Mouse (Mus musculus) hindbrain, postnatal 0 days (tissue): ENCODE measurements around the gene Dgkb. TPM values are rescaled to one million over a fixed set of nuclear protein-coding genes. Genes with fewer than 3 reads are reported as not detected.

Source experiments
- ATAC-seq: fragments of 200-750 bp; cut with Nextera tagmentation; 2 replicates; pipeline ENCODE4 v1.8.0; 2017; ENCODE audit warnings: mild to moderate bottlenecking, moderate TSS enrichment, moderate library complexity
- DNase-seq: peaks from one replicate; pipeline ENCODE4 v3.0.0-alpha.2; 2015; ENCODE audit warnings: low spot score
- H3K27ac ChIP-seq: fragments of 300-500 bp; sonication (generic); 2 replicates; pipeline ENCODE4 v1.5.1; 2014; ENCODE audit warnings: mild to moderate bottlenecking
- H3K27me3 ChIP-seq: fragments of 300-500 bp; sonication (generic); 2 replicates; pipeline ENCODE4 v1.6.1; 2014; ENCODE audit warnings: low read length, mixed read lengths; ENCODE audit not compliant: insufficient read depth
- H3K36me3 ChIP-seq: fragments of 300-500 bp; sonication (generic); 2 replicates; pipeline ENCODE4 v1.6.1; 2014; ENCODE audit warnings: low read length, mixed read lengths; ENCODE audit not compliant: insufficient read depth
- H3K4me1 ChIP-seq: fragments of 300-500 bp; sonication (generic); 2 replicates; pipeline ENCODE4 v1.6.1; 2014; ENCODE audit warnings: antibody characterized with exemption, low read length, mixed read lengths; ENCODE audit not compliant: insufficient read depth
- H3K4me2 ChIP-seq: fragments of 300-500 bp; sonication (generic); 2 replicates; pipeline ENCODE4 v1.6.1; 2014; ENCODE audit warnings: low read depth, mild to moderate bottlenecking, low read length, moderate library complexity, mixed read lengths
- H3K4me3 ChIP-seq: fragments of 300-500 bp; sonication (generic); 2 replicates; pipeline ENCODE4 v1.5.1; 2014; ENCODE audit warnings: low read length
- H3K9ac ChIP-seq: fragments of 300-500 bp; sonication (generic); replicated peaks from 2 replicates; pipeline ENCODE4 v1.6.1; 2014; ENCODE audit warnings: mild to moderate bottlenecking, low read length, moderate library complexity, mixed read lengths
- H3K9me3 ChIP-seq: fragments of 300-500 bp; sonication (generic); 2 replicates; pipeline ENCODE4 v1.6.1; 2016; ENCODE audit warnings: low read length, mixed read lengths
- CTCF ChIP-seq: IDR thresholded peaks from 2 replicates; pipeline ENCODE4 v1.5.1; 2016; ENCODE audit warnings: antibody characterized with exemption, control low read depth, low read depth
- WGBS: fragments of 180-500 bp; shearing (Covaris S2); extraction: QIAGEN DNeasy Blood & Tissue Kit; methylation state at CpG from one replicate; pipeline ENCODE4 v1.1.7; 2014; 5-methylcytosine and 5-hydroxymethylcytosine counted together
- polyA plus RNA-seq: library from polyadenylated mRNA; unstranded; fragments of >200 nt; fragmentation: Nextera tagmentation; extraction: Ambion mirVana; gene quantifications from 2 replicates; pipeline ENCODE4 v1.2.1, GENCODE M21; 2015
- total RNA-seq: library from RNA; depleted of rRNA; stranded (reverse); fragments of >200 nt; gene quantifications from 2 replicates; pipeline ENCODE4 v1.2.3, GENCODE M21; 2014

Gene Dgkb
- total and polyA plus RNA-seq, 2 experiments from 2014 or later: 10.0 to 11.6 TPM

- no peak overlapping the region for H3K27ac ChIP-seq
Measured at GRCm38 (mm10) chr12:37988066-37988591, 170.6 kb downstream of the Dgkb start.

DNA sequence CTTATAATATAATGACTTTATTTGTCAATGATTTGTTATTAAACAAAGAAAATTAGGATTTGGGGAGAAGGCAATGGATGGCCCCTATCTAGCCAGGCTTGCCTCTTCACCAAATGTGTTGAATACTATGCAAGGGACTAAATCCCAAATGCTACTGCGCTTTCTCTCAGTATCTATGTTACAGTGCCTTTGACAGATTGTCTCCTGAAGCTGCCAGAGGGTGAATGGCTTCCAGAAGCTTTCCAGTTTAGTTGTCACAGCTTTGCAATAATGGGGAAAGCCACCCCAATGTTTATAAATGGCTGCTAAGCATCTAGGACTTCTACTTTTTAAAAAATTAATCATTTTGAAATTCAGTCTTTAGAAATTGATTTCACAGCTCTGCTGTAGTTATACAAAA is 175.7 kb downstream of the Dgkb start:
- Histone ChIP-seq H3K9me3 (no peaks in the 10 kb centered on the region), H3K9ac (no peak overlapping the region), H3K4me1 (no peaks in the 10 kb centered on the region), H3K36me3 (no peaks in the 10 kb centered on the region), H3K27me3 (no peaks in the 10 kb centered on the region), H3K27ac (no peak overlapping the region), H3K4me3 (no peak overlapping the region), H3K4me2 (no peak overlapping the region)
- no peak for ATAC-seq
- no peak for DNase-seq
- no peak for TF ChIP-seq CTCF
- WGBS: 88% methylated on average over 1 of the region's 1 CpGs

More at GRCm38 (mm10) chr12:37988066-37988591, 170.6 kb downstream of the Dgkb start:
- TF ChIP-seq CTCF: no peak
- peak; percentile 40 for DNase-seq
- Histone ChIP-seq H3K9me3 (no peaks in the 10 kb centered on the region), H3K9ac (no peak overlapping the region), H3K4me1 (no peaks in the 10 kb centered on the region), H3K27me3 (no peaks in the 10 kb centered on the region), H3K4me3 (no peak overlapping the region), H3K36me3 (no peaks in the 10 kb centered on the region), H3K4me2 (no peak overlapping the region)
- 33% methylated on average over 1 of the region's 1 CpGs for WGBS
- no peak for ATAC-seq

DNA sequence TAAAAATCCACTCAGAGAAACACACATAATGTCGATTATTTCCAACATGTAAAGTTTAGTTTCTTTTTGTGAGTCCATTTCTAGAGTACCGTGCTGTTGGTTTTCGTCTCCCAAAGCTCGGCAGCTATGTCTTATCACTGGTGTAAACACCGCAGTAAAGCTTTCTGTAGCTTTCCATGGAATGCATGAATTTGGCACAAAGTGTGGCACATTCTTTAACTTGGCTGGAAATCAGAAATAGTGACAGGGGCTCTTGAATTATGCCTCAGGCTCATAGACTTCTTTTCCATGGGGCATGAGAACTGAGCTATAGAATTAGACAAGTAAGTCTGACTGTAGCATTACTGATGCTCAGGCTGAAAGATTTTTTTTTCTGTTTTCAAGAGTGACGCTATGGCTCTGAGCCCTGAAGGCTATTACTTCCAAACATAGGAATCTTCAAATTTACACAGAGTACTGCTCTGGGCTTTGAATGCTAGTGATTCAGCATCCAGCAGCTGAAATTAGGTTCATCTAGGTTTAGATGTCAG is 179.0 kb downstream of the Dgkb start:
- 80% methylated on average over 6 of the region's 6 CpGs for WGBS
- no peak for TF ChIP-seq CTCF

GRCm38 (mm10) chr12:38017674-38018073 is 200.1 kb downstream of the Dgkb start:
- 87% methylated on average over 4 of the region's 4 CpGs for WGBS
- Histone ChIP-seq H3K27me3 (no peaks in the 10 kb centered on the region), H3K27ac (no peak overlapping the region), H3K9ac (no peak overlapping the region), H3K36me3 (no peaks in the 10 kb centered on the region), H3K9me3 (no peaks in the 10 kb centered on the region), H3K4me3 (no peak overlapping the region), H3K4me2 (no peak overlapping the region), H3K4me1 (no peaks in the 10 kb centered on the region)
- DNase-seq (no peak), ATAC-seq (no peak)
- TF ChIP-seq CTCF: no peak

More for the DNA sequence above, 179.0 kb downstream of the Dgkb start:
- no peak for ATAC-seq
- Histone ChIP-seq H3K9ac (no peak overlapping the region), H3K27ac (no peak overlapping the region), H3K36me3 (no peaks in the 10 kb centered on the region), H3K4me2 (no peak overlapping the region), H3K4me1 (no peaks in the 10 kb centered on the region), H3K4me3 (no peak overlapping the region), H3K9me3 (no peaks in the 10 kb centered on the region), H3K27me3 (no peaks in the 10 kb centered on the region)
- no peak for DNase-seq

DNA sequence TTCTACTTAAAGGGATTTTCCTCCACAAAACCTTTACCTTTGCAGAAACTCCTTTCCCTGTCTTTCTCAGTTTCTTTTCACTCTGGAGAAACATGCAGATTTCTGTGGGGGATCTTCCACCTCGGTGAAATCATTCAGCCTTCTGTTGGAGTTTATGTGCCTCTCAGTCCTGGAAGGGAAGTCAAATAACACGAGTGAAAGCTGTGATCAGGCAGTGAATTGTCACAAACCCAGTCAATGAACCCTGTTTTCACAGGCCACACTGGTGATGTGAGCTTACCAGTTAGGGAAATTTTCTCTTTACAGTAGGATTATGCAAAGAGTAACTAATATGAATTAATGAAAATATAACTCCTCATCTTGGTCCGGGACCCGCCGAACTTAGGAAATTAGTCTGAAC is 229.7 kb downstream of the Dgkb start:
- Histone ChIP-seq H3K4me2 (no peak overlapping the region), H3K4me3 (no peak overlapping the region), H3K36me3 (no peaks in the 10 kb centered on the region), H3K9me3 (no peaks in the 10 kb centered on the region), H3K27me3 (no peaks in the 10 kb centered on the region), H3K27ac (no peak overlapping the region), H3K9ac (no peak overlapping the region), H3K4me1 (no peaks in the 10 kb centered on the region)
- ATAC-seq: no peak
- TF ChIP-seq CTCF: no peak
- no peak for DNase-seq
- 90% methylated on average over 5 of the region's 5 CpGs for WGBS

DNA sequence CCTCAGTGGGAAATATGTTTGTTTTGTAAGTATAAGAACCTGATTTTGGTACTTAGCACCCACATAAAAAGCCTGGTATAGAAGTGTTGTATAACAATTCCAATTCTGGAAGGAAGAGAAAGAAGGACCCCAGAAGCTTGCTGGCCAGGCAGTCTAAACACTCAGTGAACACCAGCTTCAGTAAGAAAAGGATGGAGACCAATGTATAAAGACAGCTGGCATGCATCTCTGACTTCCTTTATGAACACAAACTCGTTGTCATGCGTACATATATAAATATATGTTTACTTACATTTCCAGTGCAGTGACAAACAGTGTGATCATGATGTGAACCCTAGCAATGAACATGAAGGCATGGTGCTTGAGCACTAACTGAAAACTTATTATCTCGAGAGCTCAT is 270.7 kb downstream of the Dgkb start:
- H3K4me1 ChIP-seq: no peaks in the 10 kb centered on the region
- no peak overlapping the region for H3K27ac ChIP-seq
- H3K27me3 ChIP-seq: no peaks in the 10 kb centered on the region
- H3K4me2 ChIP-seq: no peak overlapping the region
- H3K36me3 ChIP-seq: no peaks in the 10 kb centered on the region
- H3K4me3 ChIP-seq: no peak overlapping the region
- no peak for DNase-seq
- H3K9me3 ChIP-seq: no peaks in the 10 kb centered on the region
- WGBS: 84% methylated on average over 3 of the region's 3 CpGs
- no peak for ATAC-seq
- H3K9ac ChIP-seq: no peak overlapping the region
- no peak for TF ChIP-seq CTCF

GRCm38 (mm10) chr12:38111928-38112327 is 294.4 kb downstream of the Dgkb start:
- Histone ChIP-seq H3K9ac (no peak overlapping the region), H3K27me3 (no peaks in the 10 kb centered on the region), H3K4me2 (no peak overlapping the region), H3K9me3 (no peaks in the 10 kb centered on the region), H3K4me1 (no peaks in the 10 kb centered on the region), H3K4me3 (no peak overlapping the region), H3K27ac (no peak overlapping the region), H3K36me3 (no peaks in the 10 kb centered on the region)
- WGBS: 82% methylated on average over 3 of the region's 3 CpGs
- ATAC-seq (no peak), DNase-seq (no peak)
- no peak for TF ChIP-seq CTCF
